In the genomic region with DNA sequence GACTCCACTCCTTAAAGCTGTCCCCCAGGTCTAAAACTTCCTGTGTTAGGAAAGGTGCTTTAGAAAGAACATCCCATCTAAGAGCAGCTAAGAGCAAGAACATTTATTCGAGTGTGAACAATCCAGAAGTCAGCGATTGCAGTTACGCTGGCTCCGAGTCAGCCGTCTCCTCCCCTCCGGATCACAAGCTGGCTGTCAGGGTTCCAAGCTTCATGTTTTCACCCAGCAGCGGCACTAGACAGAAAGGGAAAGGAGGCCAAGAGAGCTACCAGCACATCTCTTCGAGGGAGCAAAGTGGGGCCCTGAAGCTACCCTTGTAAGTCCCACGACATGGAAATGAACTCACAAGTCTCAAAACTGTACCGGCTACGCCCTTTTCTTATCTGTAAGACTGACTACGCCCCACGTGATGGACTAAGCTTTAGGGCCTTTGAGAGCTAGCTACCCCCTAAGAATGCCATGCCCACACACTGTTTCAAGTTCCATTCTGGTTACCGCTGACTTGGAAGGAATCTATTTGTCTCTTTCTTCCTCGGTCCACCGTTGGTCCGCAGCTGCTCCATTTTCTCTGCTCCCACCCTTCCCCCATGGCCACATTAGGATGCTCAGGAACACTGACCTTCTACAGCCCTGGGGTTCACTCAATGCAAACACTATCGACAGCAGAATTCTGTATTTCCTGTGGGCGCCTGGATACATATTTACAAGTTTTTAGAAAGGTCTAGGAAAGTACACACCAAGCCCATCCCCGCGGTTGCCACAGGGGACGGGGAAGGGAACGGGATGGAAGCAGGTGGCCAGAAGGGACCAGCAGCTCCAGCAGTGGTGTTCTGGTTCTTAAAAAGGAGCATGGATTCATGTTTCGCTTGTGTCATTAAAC, we compare ENCODE assay signal across 8 mouse cellular contexts. TPM values are rescaled to one million over a fixed set of nuclear protein-coding genes. Genes with fewer than 3 reads are reported as not detected.
DNase-seq lines count a peak whose midpoint lies in the region; ATAC-seq and TF ChIP-seq lines count a peak whose summit lies in the region.

No protein-coding gene starts in this region.

- H3K4me3 ChIP-seq in limb, embryonic 14.5 days (replicated peaks; ENCODE audit: low read length) = no peak overlapping the region

- 58% methylated on average over 24 of the region's 24 CpGs for WGBS in limb, embryonic 14.5 days

- no peak for TF ChIP-seq POLR2A in brain, embryonic 14.5 days (IDR thresholded peaks at IDR 0.05; ENCODE audit: borderline replicate concordance, extremely low read depth, insufficient read depth, insufficient read length, poor library complexity, severe bottlenecking)
- no peak for TF ChIP-seq POLR2A in limb, embryonic 14.5 days (IDR thresholded peaks at IDR 0.05; ENCODE audit: borderline replicate concordance, extremely low read depth, insufficient read depth, insufficient read length)

- no peak overlapping the region for H3K9ac ChIP-seq in limb, embryonic 14.5 days (ENCODE audit: low read depth, low read length, severe bottlenecking)

- DNase-seq in adrenal gland, postnatal 10 days = peak; percentile 54
- DNase-seq in adrenal gland, postnatal 4 days (ENCODE audit: low spot score in 2 of 2) = no peak
- DNase-seq in brain, embryonic 14.5 days (ENCODE audit: low read depth) = peak; percentile 87
- peak; percentile 60 to 75 for DNase-seq in heart, adult 9 months (ENCODE audit: low spot score in 2 of 2)
- DNase-seq in limb, embryonic 14.5 days (ENCODE audit: low spot score) = peak; percentile 36
- peak; percentile 63 for DNase-seq in retina, postnatal 1 day
- DNase-seq in thymus, adult 18-20 months = no peak
- DNase-seq in testis, postnatal 10 days (ENCODE audit: low spot score) = no peak

- ATAC-seq in limb, embryonic 14.5 days (ENCODE audit: low FRiP score, low read depth) = peak; percentile 64; the same call in 1 of the 2 replicates

- 0 out of 2 replicates have a peak overlapping the region, but pooled peaks have one; percentile 11 for H3K4me2 ChIP-seq in limb, embryonic 14.5 days (replicated peaks; ENCODE audit: low read depth, low read length, severe bottlenecking)

- H3K4me1 ChIP-seq in limb, embryonic 14.5 days (ENCODE audit: control insufficient read depth, insufficient read depth, low read length) = peaks cover 28% of the 10 kb centered on the region

- no peaks in the 10 kb centered on the region for H3K9me3 ChIP-seq in limb, embryonic 14.5 days (ENCODE audit: control insufficient read depth, low read length)

- no peaks in the 10 kb centered on the region for H3K27me3 ChIP-seq in limb, embryonic 14.5 days (ENCODE audit: control insufficient read depth, insufficient read depth, low read length)

- H3K36me3 ChIP-seq in limb, embryonic 14.5 days (ENCODE audit: control insufficient read depth, insufficient read depth, low read length) = peaks cover 13% of the 10 kb centered on the region

- no peak overlapping the region for H3K27ac ChIP-seq in limb, embryonic 14.5 days (replicated peaks; ENCODE audit: low read depth, low read length)

- TF ChIP-seq CTCF in brain, embryonic 14.5 days (IDR thresholded peaks at IDR 0.05; ENCODE audit: borderline replicate concordance, extremely low read depth, insufficient read depth, insufficient read length) = no peak

RNA-seq across cellular contexts. Expression of a gene that starts 19.6 kb away (rescaled TPM):
- 100 to 1,000 TPM; 184 to 187 TPM for total RNA-seq in adrenal gland, postnatal 10 days (2021)
- 100 to 1,000 TPM; 380 to 391 TPM for total RNA-seq in adrenal gland, postnatal 4 days (2021)
- polyA plus RNA-seq in brain, embryonic 14.5 days (2012; rRNA removed) = 8,068 and 9,838 TPM in 2 replicates
- 452 and 589 TPM in 2 replicates for polyA plus RNA-seq in limb, embryonic 14.5 days (2012; rRNA removed)
- 299 and 356 TPM in 2 replicates for polyA plus RNA-seq in limb, embryonic 14.5 days (2014; fragmentation: Nextera tagmentation; extraction: Ambion mirVana)

RNA-seq across cellular contexts. Expression of a gene that starts 30.8 kb away (rescaled TPM):
- 10 to 100 TPM; 79.7 to 99.3 TPM for total RNA-seq in adrenal gland, postnatal 10 days (2021)
- 100 to 1,000 TPM; 103 to 104 TPM for total RNA-seq in adrenal gland, postnatal 4 days (2021)
- polyA plus RNA-seq in brain, embryonic 14.5 days (2012; rRNA removed) = 225 and 231 TPM in 2 replicates
- 65.4 and 83.0 TPM in 2 replicates for polyA plus RNA-seq in limb, embryonic 14.5 days (2012; rRNA removed)
- 60.3 and 74.2 TPM in 2 replicates for polyA plus RNA-seq in limb, embryonic 14.5 days (2014; fragmentation: Nextera tagmentation; extraction: Ambion mirVana)

Comparison
In these comparisons a context has a peak if more than half of its experiments do, and no peak if none do; other contexts are left out.
1. DNase-seq: peak in adrenal gland, postnatal 10 days (single experiment), brain, embryonic 14.5 days (single experiment), heart, adult 9 months (2 of 2), limb, embryonic 14.5 days (single experiment) and retina, postnatal 1 day (single experiment); none in adrenal gland, postnatal 4 days (0 of 2), thymus, adult 18-20 months (0 of 2) and testis, postnatal 10 days (single experiment).